18 mouse cellular contexts compared by ENCODE assay signal in the genomic region with DNA sequence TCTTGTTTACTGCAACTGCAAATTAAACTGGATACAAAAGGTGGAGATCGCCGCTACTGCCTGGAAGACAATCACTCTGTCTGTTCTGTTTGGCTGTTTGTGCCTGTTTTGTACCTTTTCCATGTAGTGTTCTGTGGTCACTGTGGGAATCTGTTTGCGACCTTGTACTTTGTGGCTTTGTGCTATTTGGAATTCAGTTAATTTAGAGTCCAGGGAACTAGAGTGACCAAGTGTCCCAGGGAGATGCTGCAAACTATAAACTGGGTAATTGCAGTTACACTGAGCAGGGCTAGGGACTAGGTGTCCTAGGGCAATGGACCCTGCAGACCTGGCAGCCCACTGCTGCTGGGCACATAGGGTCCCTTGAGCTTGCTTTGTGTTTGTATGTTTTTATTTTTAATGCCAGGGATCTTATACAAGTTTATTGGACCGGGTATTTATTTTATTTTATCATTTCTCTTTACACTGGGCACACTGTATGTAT.
DNase-seq lines count a peak whose midpoint lies in the region; ATAC-seq and TF ChIP-seq lines count a peak whose summit lies in the region.
"Had no signal": no experiment of that assay in that cellular context is flagged by ENCODE, and none has a peak within 500 bp of the region (broad histone marks: within the 10 kb centered on the region; RNA-seq: fewer than 3 reads in every experiment).

No protein-coding gene starts in this region.

- H3K36me3 ChIP-seq in forebrain, postnatal 0 days (ENCODE audit: insufficient read depth), result peaks cover 27% of the 10 kb centered on the region
- H3K36me3 ChIP-seq in midbrain, embryonic 10.5 days, result peaks cover 62% of the 10 kb centered on the region
- peaks cover 41% of the 10 kb centered on the region for H3K36me3 ChIP-seq in neural tube, embryonic 13.5 days

- no peak for DNase-seq in layer of hippocampus, adult 2 months (ENCODE audit: low spot score in 2 of 2)
- no peak for DNase-seq in layer of hippocampus, postnatal 36 days
- no peak for DNase-seq in forebrain, postnatal 0 days
- DNase-seq in midbrain, embryonic 10.5 days (ENCODE audit: low spot score), result no peak
- no peak for DNase-seq in right cerebral cortex, postnatal 25 days
- DNase-seq in B cell, adult 2 months, result no peak
- no peak for DNase-seq in retina, embryonic 14.5 days (ENCODE audit: low spot score)
- DNase-seq: kidney, adult 18-20 months; kidney, postnatal 36 days; thymus, postnatal 36 days had no signal

- H3K27me3 ChIP-seq in forebrain, postnatal 0 days (ENCODE audit: insufficient read depth, low read length), result no peaks in the 10 kb centered on the region
- no peaks in the 10 kb centered on the region for H3K27me3 ChIP-seq in midbrain, embryonic 10.5 days (ENCODE audit: low read depth, poor library complexity, severe bottlenecking)
- no peaks in the 10 kb centered on the region for H3K27me3 ChIP-seq in neural tube, embryonic 13.5 days
- H3K27me3 ChIP-seq: embryonic facial prominence, embryonic 12.5 days; Patski had no signal

- peaks cover 11% of the 10 kb centered on the region; the same call in 1 of the 2 replicates for H3K4me1 ChIP-seq in forebrain, postnatal 0 days (ENCODE audit: insufficient read depth)
- H3K4me1 ChIP-seq in midbrain, embryonic 10.5 days, result peaks cover 36% of the 10 kb centered on the region
- peaks cover 57% of the 10 kb centered on the region for H3K4me1 ChIP-seq in neural tube, embryonic 13.5 days (replicated peaks)

- WGBS in forebrain, postnatal 0 days, result 36% methylated on average over 4 of the region's 4 CpGs
- WGBS in midbrain, embryonic 10.5 days, result 82% methylated on average over 4 of the region's 4 CpGs
- WGBS in neural tube, embryonic 13.5 days, result 45% methylated on average over 4 of the region's 4 CpGs

- no peak overlapping the region for H3K9ac ChIP-seq in forebrain, postnatal 0 days
- H3K9ac ChIP-seq in neural tube, embryonic 13.5 days, result 0 out of 2 replicates have a peak overlapping the region, but pooled peaks have one; percentile 45
- H3K9ac ChIP-seq: embryonic facial prominence, embryonic 12.5 days; liver, embryonic 14.5 days had no signal

- no peaks in the 10 kb centered on the region for H3K9me3 ChIP-seq in forebrain, postnatal 0 days (ENCODE audit: low read length)
- no peaks in the 10 kb centered on the region for H3K9me3 ChIP-seq in midbrain, embryonic 10.5 days (replicated peaks)
- no peaks in the 10 kb centered on the region for H3K9me3 ChIP-seq in neural tube, embryonic 13.5 days
- H3K9me3 ChIP-seq: embryonic facial prominence, embryonic 12.5 days; heart, embryonic 10.5 days; limb, embryonic 10.5 days; megakaryocyte, embryonic 14.5 days had no signal

- H3K27ac ChIP-seq in layer of hippocampus, adult 2 months, result peak overlapping the region; percentile 85
- H3K27ac ChIP-seq in forebrain, postnatal 0 days (ENCODE audit: low read depth, low read length), result peak overlapping the region; percentile 63; the same call in 1 of the 2 replicates
- peak overlapping the region; percentile 73 for H3K27ac ChIP-seq in midbrain, embryonic 10.5 days (replicated peaks)
- peak overlapping the region; percentile 88 for H3K27ac ChIP-seq in neural tube, embryonic 13.5 days (replicated peaks)
- H3K27ac ChIP-seq: embryonic facial prominence, embryonic 12.5 days; heart, embryonic 10.5 days; limb, embryonic 10.5 days; liver, embryonic 14.5 days had no signal

- no peak overlapping the region for H3K4me2 ChIP-seq in forebrain, postnatal 0 days (ENCODE audit: low read depth)
- H3K4me2 ChIP-seq in neural tube, embryonic 13.5 days, result 0 out of 2 replicates have a peak overlapping the region, but pooled peaks have one; percentile 20
- H3K4me2 ChIP-seq: embryonic facial prominence, embryonic 12.5 days had no signal

- TF ChIP-seq CTCF in layer of hippocampus, adult 2 months (conservative IDR thresholded peaks at IDR 0.05), result no peak
- no peak for TF ChIP-seq CTCF in forebrain, postnatal 0 days (IDR thresholded peaks at IDR 0.05; ENCODE audit: low read depth)

- ATAC-seq in forebrain, postnatal 0 days, result peak; percentile 42
- peak; percentile 48; the same call in 1 of the 2 replicates for ATAC-seq in neural tube, embryonic 13.5 days (ENCODE audit: low read depth)
- ATAC-seq: lung, postnatal 0 days; Patski had no signal

- no peak overlapping the region for H3K4me3 ChIP-seq in layer of hippocampus, adult 2 months
- H3K4me3 ChIP-seq in forebrain, postnatal 0 days (ENCODE audit: low read depth, low read length), result no peak overlapping the region
- no peak overlapping the region for H3K4me3 ChIP-seq in midbrain, embryonic 10.5 days
- H3K4me3 ChIP-seq in neural tube, embryonic 13.5 days, result no peak overlapping the region
- H3K4me3 ChIP-seq: embryonic facial prominence, embryonic 12.5 days; heart, embryonic 10.5 days; limb, embryonic 10.5 days; megakaryocyte, embryonic 14.5 days had no signal
